Mouse (Mus musculus): ENCODE measurements around the gene Map2. TPM values are rescaled to one million over a fixed set of nuclear protein-coding genes. Genes with fewer than 3 reads are reported as not detected.

Map2 gene
- polyA plus RNA-seq, 1 experiment from 2014 or later = 28.5 TPM

DNA sequence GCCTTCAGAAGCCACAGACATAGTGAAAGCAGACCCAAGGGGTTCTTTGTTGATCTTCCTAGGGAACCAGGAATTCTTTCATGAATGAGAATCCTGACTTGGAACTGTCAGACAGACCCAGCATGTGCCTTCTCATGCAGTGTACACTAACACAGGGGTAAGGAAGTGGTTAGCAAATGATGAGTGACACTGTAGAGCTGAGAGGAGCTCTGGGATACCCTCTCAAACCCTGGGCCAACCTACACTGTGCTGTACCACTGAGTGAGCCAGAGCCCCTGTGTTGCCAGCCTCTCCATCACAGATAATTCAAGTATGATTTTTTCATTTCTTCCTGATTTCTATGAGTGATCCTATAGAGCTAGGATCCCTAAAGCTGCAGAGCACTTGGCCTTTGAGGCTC lies 255.9 kb downstream of the Map2 start:
- Histone ChIP-seq H3K27me3 (no peaks in the 10 kb centered on the region; the same call in 1 of the 2 replicates), H3K9me3 (no peaks in the 10 kb centered on the region), H3K4me3 (no peak overlapping the region), H3K36me3 (peaks cover 2% of the 10 kb centered on the region; the same call in 1 of the 2 replicates), H3K27ac (no peak overlapping the region), H3K4me2 (replicated peaks) (no peak overlapping the region), H3K4me1 (peaks cover 11% of the 10 kb centered on the region), H3K9ac (no peak overlapping the region)
- ATAC-seq (ENCODE audit: low FRiP score, low read depth) = no peak

DNA sequence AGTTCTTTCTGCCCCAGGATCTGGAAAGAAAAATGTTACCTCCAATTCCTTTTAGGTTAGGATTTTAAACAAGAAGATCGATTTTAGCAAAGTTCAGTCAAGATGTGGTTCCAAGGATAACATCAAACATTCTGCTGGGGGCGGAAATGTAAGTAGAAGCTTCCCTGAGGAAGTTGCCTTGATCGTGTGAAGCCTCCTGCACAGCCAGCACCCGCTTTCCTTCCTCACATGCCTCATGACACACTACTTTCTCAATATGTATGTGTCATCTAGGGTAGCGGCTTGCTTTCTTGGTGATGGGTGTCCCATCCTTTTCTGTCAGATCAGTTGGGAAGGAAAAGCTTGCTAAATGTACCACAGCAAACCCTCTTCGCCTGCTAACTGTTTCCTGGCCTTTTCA lies 256.4 kb downstream of the Map2 start:
- no peak overlapping the region for H3K4me2 ChIP-seq (replicated peaks)
- H3K27ac ChIP-seq = no peak overlapping the region
- no peak for ATAC-seq (ENCODE audit: low FRiP score, low read depth)
- H3K9me3 ChIP-seq = no peaks in the 10 kb centered on the region
- H3K4me1 ChIP-seq = peaks cover 11% of the 10 kb centered on the region
- H3K27me3 ChIP-seq = no peaks in the 10 kb centered on the region; the same call in 1 of the 2 replicates
- H3K9ac ChIP-seq = no peak overlapping the region
- H3K4me3 ChIP-seq = no peak overlapping the region
- 91% methylated on average over 6 of the region's 6 CpGs for WGBS
- no peaks in the 10 kb centered on the region for H3K36me3 ChIP-seq

DNA sequence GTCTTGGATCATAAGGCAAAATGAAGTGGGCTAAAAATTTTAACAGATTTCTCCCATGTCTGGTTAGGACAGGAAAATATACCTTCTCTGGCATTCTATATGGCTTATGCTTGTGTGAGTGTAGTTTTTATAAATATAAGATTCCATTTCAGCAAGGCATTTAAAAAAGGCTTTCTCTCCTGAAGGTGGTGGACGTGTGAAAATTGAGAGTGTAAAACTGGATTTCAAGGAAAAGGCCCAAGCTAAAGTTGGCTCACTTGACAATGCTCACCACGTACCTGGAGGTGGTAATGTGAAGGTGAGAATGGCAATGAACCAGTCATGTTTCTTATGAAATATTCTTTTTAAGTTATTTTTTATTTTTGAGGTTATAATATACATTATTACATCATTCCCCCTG lies 263.0 kb downstream of the Map2 start:
- Histone ChIP-seq H3K4me1 (no peaks in the 10 kb centered on the region), H3K4me2 (replicated peaks) (no peak overlapping the region), H3K36me3 (peaks cover 4% of the 10 kb centered on the region; the same call in 1 of the 2 replicates), H3K4me3 (no peak overlapping the region), H3K27ac (no peak overlapping the region), H3K9ac (no peak overlapping the region), H3K9me3 (no peaks in the 10 kb centered on the region), H3K27me3 (no peaks in the 10 kb centered on the region)
- no peak for ATAC-seq (ENCODE audit: low FRiP score, low read depth)
- 85% methylated on average over 2 of the region's 2 CpGs for WGBS

DNA sequence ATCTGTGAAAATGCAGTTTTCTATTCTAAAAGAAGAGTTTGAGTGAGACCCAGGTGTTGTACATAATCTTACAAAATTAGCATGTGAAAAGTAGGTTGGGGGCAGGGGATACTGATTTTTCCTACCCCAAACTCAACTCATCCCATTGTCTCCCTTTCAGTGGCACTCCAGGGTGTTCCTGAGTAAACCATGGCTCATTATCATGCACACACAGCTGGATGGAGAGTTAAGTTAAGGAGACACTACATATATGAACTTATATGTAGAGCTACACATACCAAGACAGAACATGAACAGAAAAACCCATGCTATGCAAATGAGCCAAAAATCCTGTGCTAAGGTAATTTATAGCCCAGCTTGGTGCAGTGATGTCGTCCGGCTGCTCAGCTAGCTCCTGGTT lies 267.8 kb downstream of the Map2 start:
- no peak for ATAC-seq (ENCODE audit: low FRiP score, low read depth)
- 78% methylated on average over 2 of the region's 2 CpGs for WGBS
- peaks cover 6% of the 10 kb centered on the region; the same call in 1 of the 2 replicates for H3K36me3 ChIP-seq
- no peak overlapping the region for H3K4me3 ChIP-seq
- H3K9me3 ChIP-seq = no peaks in the 10 kb centered on the region
- no peak overlapping the region for H3K9ac ChIP-seq
- no peak overlapping the region for H3K4me2 ChIP-seq (replicated peaks)
- no peaks in the 10 kb centered on the region for H3K27me3 ChIP-seq
- no peak overlapping the region for H3K27ac ChIP-seq
- H3K4me1 ChIP-seq = no peaks in the 10 kb centered on the region

DNA sequence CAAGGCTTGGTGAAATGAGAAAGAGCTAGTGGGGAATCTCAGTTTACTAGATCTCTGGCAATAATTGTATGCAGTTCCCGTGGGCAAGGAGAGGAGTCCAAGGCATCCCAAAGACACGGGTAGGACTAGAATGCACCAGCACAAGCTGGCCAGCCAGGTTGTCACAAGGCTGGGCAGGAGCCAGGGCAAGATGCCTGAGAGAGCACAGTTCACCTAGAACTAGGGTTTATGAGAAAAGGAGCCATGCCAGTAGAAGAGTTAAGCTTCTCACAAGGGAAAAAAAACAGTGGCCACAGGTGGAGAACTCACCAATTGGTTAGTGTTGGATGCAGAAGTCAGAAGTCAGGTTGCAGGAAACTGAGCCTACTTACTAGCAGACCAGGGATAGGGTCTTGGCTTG lies 274.4 kb downstream of the Map2 start:
- no peaks in the 10 kb centered on the region for H3K36me3 ChIP-seq
- no peaks in the 10 kb centered on the region for H3K9me3 ChIP-seq
- H3K4me3 ChIP-seq = no peak overlapping the region
- no peaks in the 10 kb centered on the region for H3K4me1 ChIP-seq
- ATAC-seq (ENCODE audit: low FRiP score, low read depth) = no peak
- no peak overlapping the region for H3K9ac ChIP-seq
- no peak overlapping the region for H3K27ac ChIP-seq
- H3K27me3 ChIP-seq = no peaks in the 10 kb centered on the region
- 61% methylated on average over 2 of the region's 2 CpGs for WGBS
- H3K4me2 ChIP-seq (replicated peaks) = no peak overlapping the region

DNA sequence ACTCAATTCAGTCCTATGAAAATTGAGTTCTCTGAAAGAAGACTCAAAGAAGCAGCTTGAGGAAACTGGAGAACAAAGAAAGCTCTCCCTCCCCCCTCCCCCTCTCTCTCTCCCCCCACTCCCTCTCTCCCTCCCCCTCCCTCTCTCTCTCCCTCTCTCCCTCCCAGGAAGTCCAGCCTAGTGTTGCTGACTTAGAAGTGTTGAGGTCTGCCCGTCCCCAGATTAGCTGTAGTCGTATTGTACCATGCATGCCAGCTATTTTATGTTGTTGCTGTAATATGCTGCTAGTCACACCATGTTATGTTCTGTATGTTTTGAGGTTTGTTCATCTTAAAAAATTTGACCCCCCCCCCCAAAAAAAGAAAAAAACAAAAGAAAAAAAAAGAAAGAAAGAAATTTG lies 281.5 kb downstream of the Map2 start:
- Histone ChIP-seq H3K9me3 (0 out of 2 replicates have a peak, but pooled peaks cover 3% of the 10 kb centered on the region), H3K4me2 (replicated peaks) (no peak overlapping the region), H3K4me3 (no peak overlapping the region), H3K4me1 (no peaks in the 10 kb centered on the region), H3K27ac (no peak overlapping the region), H3K36me3 (no peaks in the 10 kb centered on the region), H3K27me3 (no peaks in the 10 kb centered on the region), H3K9ac (no peak overlapping the region)
- ATAC-seq (ENCODE audit: low FRiP score, low read depth) = no peak
- WGBS = 19% methylated on average over 2 of the region's 2 CpGs

DNA sequence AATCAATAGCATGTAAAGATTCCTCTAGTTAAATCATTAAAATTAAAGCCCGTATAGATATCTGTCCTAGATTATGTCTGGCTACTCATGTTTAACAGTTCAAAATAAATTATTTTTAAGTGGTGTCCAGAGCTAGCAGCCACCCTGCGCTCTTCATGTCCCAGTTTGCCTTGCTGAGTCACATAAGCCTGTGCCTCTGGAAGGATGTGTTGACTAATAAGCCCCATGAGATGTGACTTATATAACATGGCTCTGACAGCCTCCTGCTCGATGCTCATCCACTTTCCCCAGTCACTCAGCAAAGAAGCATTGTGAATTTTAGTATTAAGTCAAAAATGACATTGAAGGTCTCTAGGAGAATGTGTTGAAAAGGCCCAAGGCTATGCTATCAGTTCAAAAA lies 282.7 kb downstream of the Map2 start:
- H3K9ac ChIP-seq = no peak overlapping the region
- H3K4me1 ChIP-seq = no peaks in the 10 kb centered on the region
- 0 out of 2 replicates have a peak, but pooled peaks cover 3% of the 10 kb centered on the region for H3K9me3 ChIP-seq
- no peaks in the 10 kb centered on the region for H3K27me3 ChIP-seq
- H3K36me3 ChIP-seq = no peaks in the 10 kb centered on the region
- H3K4me2 ChIP-seq (replicated peaks) = no peak overlapping the region
- 71% methylated on average over 3 of the region's 3 CpGs for WGBS
- no peak overlapping the region for H3K4me3 ChIP-seq
- no peak for ATAC-seq (ENCODE audit: low FRiP score, low read depth)
- H3K27ac ChIP-seq = no peak overlapping the region

DNA sequence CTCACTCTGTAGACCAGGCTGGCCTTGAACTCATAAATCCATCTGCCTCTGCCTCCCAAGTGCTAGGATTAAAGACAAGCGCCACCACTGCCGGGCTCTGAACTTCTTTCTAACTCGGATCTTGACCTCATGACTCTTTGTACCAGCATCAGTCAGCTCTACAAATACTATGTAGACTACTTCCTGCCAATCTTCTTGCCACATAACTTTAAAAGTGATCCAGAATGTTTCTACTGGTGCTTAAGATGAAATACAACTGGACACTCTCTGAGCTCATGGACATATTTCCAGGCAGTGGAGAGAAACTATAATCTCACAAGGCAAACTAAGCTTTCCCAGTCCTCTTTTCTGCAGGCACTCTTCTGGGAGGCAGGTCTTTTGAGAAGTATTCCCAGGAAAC lies 284.3 kb downstream of the Map2 start:
- no peak for ATAC-seq (ENCODE audit: low FRiP score, low read depth)
- H3K27me3 ChIP-seq = no peaks in the 10 kb centered on the region
- H3K4me2 ChIP-seq (replicated peaks) = no peak overlapping the region
- WGBS = 61% methylated on average over 3 of the region's 3 CpGs
- H3K27ac ChIP-seq = no peak overlapping the region
- 0 out of 2 replicates have a peak, but pooled peaks cover 3% of the 10 kb centered on the region for H3K9me3 ChIP-seq
- no peaks in the 10 kb centered on the region for H3K4me1 ChIP-seq
- H3K9ac ChIP-seq = no peak overlapping the region
- no peaks in the 10 kb centered on the region for H3K36me3 ChIP-seq
- no peak overlapping the region for H3K4me3 ChIP-seq

DNA sequence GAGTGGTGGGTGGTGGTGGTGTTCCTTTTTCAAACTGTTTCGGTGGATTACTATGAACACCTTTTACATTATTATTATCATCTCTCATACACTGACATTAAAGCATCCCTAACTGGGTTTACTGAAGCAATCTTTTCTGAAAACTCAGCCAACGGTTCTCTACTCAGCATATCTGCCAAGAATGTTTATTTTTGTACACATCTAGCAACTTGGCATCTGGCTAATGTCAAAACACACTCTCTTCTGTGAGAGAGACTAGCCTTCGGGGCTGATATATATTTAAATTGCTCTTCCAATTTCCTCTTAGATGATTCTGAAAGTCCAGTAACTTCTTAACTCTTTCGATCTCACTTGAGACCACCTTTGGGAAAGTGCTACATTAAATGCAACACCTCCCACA lies 285.8 kb downstream of the Map2 start:
- Histone ChIP-seq H3K27ac (no peak overlapping the region), H3K4me2 (replicated peaks) (no peak overlapping the region), H3K4me3 (no peak overlapping the region), H3K9ac (no peak overlapping the region), H3K4me1 (no peaks in the 10 kb centered on the region), H3K27me3 (no peaks in the 10 kb centered on the region), H3K9me3 (no peaks in the 10 kb centered on the region), H3K36me3 (no peaks in the 10 kb centered on the region)
- no peak for ATAC-seq (ENCODE audit: low FRiP score, low read depth)
- 69% methylated on average over 4 of the region's 4 CpGs for WGBS

DNA sequence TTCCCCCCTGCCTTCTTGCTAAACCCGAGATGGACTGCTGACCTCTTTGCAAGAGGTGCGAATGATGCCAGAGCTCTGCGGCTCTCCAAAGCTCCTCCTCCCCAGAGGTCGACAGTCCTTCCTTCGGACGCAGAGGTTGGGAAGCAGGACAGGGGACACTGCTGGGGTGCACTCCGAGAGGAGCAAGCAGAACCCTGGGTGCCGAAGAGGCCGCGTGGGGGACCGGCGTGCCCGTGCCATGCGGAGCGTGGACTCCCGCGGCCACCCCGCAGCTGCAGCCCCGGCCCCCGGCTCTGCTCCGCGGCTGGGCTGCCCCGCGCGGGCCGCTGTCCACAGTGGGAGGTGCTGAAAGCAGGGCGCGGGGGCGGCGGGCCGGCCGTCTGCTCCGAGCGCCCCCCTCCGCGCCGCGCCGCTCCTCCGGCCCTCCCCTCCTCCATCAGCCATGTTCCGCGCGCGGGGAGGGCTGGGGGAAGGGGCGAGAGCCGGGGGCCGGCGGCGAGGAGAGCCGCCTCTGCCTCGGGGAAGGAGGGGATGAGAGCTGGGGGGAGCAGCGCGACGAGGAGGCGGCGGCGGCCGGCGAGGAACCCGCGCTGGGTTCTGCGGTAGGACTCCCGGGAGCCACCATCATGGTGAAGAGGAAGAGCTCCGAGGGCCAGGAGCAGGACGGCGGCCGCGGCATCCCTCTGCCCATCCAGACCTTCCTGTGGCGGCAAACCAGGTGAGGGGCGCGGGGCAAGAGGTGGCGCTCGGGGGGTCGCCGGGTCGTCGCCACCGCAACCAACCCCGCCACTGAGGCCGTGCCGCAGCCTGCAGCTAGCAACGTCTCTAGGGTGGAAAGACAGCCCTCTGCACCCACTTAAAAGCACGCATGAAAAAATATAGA lies 293.0 kb downstream of the Map2 start, which contains the start of gene Unc80:
Gene Unc80, plus strand, starts transcription at position 547 of the 883 bp plus-strand sequence.
- Histone ChIP-seq H3K9me3 (no peaks in the 10 kb centered on the region), H3K4me3 (peak within 1 kb of the TSS; percentile 59), H3K4me1 (peaks cover 10% of the 10 kb centered on the region), H3K36me3 (no peaks in the 10 kb centered on the region), H3K4me2 (replicated peaks) (peak within 1 kb of the TSS; percentile 85), H3K27ac (no peak within 1 kb of the TSS), H3K27me3 (peaks cover 37% of the 10 kb centered on the region), H3K9ac (peak within 1 kb of the TSS; percentile 51; the same call in 1 of the 2 replicates)
- under 1% methylated on average over 35 of the region's 83 CpGs for WGBS
- peak; percentile 96 for ATAC-seq (ENCODE audit: low FRiP score, low read depth)

DNA sequence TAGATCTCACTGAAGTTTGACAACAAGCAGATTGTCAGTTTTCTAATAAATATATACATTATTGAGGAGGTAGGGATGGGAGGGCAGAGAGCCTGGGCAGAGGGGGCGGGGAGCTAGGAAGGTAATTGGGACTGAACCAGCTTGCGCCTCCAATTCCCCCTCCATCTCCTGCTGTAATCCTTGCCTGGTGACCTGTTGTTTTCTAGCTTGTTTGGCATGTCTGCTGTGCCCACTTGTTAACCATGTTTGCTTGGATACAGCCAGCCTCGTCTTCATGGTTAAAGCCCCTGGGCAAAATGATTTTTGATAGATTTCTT lies 293.6 kb downstream of the Map2 start:
- H3K27ac ChIP-seq = no peak overlapping the region
- H3K4me1 ChIP-seq = peaks cover 10% of the 10 kb centered on the region
- ATAC-seq (ENCODE audit: low FRiP score, low read depth) = no peak
- H3K4me2 ChIP-seq (replicated peaks) = peak overlapping the region; percentile 85
- no peaks in the 10 kb centered on the region for H3K36me3 ChIP-seq
- 17% methylated on average over 3 of the region's 3 CpGs for WGBS
- H3K4me3 ChIP-seq = peak overlapping the region; percentile 59
- H3K9ac ChIP-seq = no peak overlapping the region
- no peaks in the 10 kb centered on the region for H3K9me3 ChIP-seq
- H3K27me3 ChIP-seq = peaks cover 37% of the 10 kb centered on the region

DNA sequence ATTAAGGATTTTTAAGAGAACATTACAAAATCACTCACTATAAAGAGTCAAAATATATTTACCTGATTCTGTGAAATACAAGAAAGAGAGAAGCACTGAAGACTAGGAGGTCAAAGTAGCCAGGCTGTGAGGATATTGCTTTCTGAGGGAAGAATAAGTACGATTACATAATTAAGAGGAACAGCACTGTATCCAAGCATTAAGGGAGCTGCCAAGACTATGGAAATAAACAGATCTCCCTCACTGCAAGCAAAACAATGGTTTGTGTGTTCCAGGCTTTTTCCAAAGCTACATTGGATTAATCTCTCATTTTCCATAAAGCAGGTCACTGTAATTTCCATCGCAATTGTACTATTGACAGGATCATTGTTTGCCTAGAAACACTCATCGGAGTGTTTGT lies 307.7 kb downstream of the Map2 start:
- H3K36me3 ChIP-seq = no peaks in the 10 kb centered on the region
- no peak overlapping the region for H3K9ac ChIP-seq
- H3K4me1 ChIP-seq = no peaks in the 10 kb centered on the region
- H3K4me2 ChIP-seq (replicated peaks) = no peak overlapping the region
- no peaks in the 10 kb centered on the region for H3K27me3 ChIP-seq
- H3K9me3 ChIP-seq = no peaks in the 10 kb centered on the region
- H3K4me3 ChIP-seq = no peak overlapping the region
- H3K27ac ChIP-seq = no peak overlapping the region
- no peak for ATAC-seq (ENCODE audit: low FRiP score, low read depth)
- 80% methylated on average over 3 of the region's 3 CpGs for WGBS
